In genomic region chr11:6520507-6521173, GRCm38 (mm10) we compare ENCODE assay signal across 8 mouse cellular contexts. TPM values are rescaled to one million over a fixed set of nuclear protein-coding genes. Genes with fewer than 3 reads are reported as not detected.
DNase-seq lines count a peak whose midpoint lies in the region; ATAC-seq lines count a peak whose summit lies in the region.

Myo1g (minus strand) TSS chr11:6520965.

- H3K27me3 ChIP-seq in liver, embryonic 13.5 days: no peaks in the 10 kb centered on the region

- peak within 1 kb of the TSS; percentile 31 for H3K4me3 ChIP-seq in liver, embryonic 13.5 days (replicated peaks)

- peak within 1 kb of the TSS; percentile 34 for H3K4me2 ChIP-seq in liver, embryonic 13.5 days

- 24% methylated on average over 7 of the region's 7 CpGs for WGBS in liver, embryonic 13.5 days (ENCODE audit: insufficient replicate concordance)

- H3K4me1 ChIP-seq in liver, embryonic 13.5 days (replicated peaks): peaks cover 28% of the 10 kb centered on the region

- peak; percentile 76 to 83 for DNase-seq in B cell, adult 2 months
- DNase-seq in T-cell, adult 2 months (ENCODE audit: low spot score): peak; percentile 74
- no peak for DNase-seq in liver, embryonic 13.5 days
- DNase-seq in skeletal muscle tissue, adult 2 months (ENCODE audit: low read depth, low spot score): peak; percentile 30
- DNase-seq in right cerebral cortex, postnatal 25 days: no peak
- no peak for DNase-seq in cerebellum, postnatal 14 days
- DNase-seq in kidney, adult 9 months: no peak
- DNase-seq in testis, postnatal 10 days (ENCODE audit: low spot score): no peak

- no peaks in the 10 kb centered on the region for H3K9me3 ChIP-seq in liver, embryonic 13.5 days (replicated peaks)

- peak within 1 kb of the TSS; percentile 57 for H3K27ac ChIP-seq in liver, embryonic 13.5 days

- 0 out of 2 replicates have a peak within 1 kb of the TSS, but pooled peaks have one; percentile 20 for H3K9ac ChIP-seq in liver, embryonic 13.5 days

- ATAC-seq in liver, embryonic 13.5 days (ENCODE audit: low read depth): peak; percentile 30; the same call in 1 of the 2 replicates

- H3K36me3 ChIP-seq in liver, embryonic 13.5 days: peaks cover 20% of the 10 kb centered on the region

RNA-seq across cellular contexts. Expression of gene Myo1g, which starts in this region (rescaled TPM):
- polyA plus RNA-seq in liver, embryonic 13.5 days (2015; fragmentation: Nextera tagmentation; extraction: Ambion mirVana): 4.7 and 5.3 TPM in 2 replicates

Comparison
In these comparisons a context has a peak if more than half of its experiments do, and no peak if none do; other contexts are left out.
1. DNase-seq: peak in B cell, adult 2 months (2 of 2), T-cell, adult 2 months (single experiment) and skeletal muscle tissue, adult 2 months (single experiment); none in liver, embryonic 13.5 days (single experiment), right cerebral cortex, postnatal 25 days (single experiment), cerebellum, postnatal 14 days (0 of 2), kidney, adult 9 months (single experiment) and testis, postnatal 10 days (single experiment).